Mouse (Mus musculus) small intestine, adult 2 months (tissue): ENCODE measurements around the gene Scn1b.

Source experiments
- CTCF ChIP-seq: fragments of 200-500 bp; IDR thresholded peaks from 2 replicates; pipeline ENCODE4 v1.5.1; 2012; ENCODE audit warnings: low read depth, mild to moderate bottlenecking, control low read depth, inconsistent platforms, low read length, moderate library complexity, mixed read lengths; ENCODE audit not compliant: insufficient replicate concordance, insufficient read length; ENCODE audit errors: extremely low read depth
- POLR2A ChIP-seq: fragments of 200-500 bp; IDR thresholded peaks from 2 replicates; pipeline ENCODE4 v1.6.1; 2012; ENCODE audit warnings: low read depth, mild to moderate bottlenecking, control low read depth, inconsistent platforms, low read length, moderate library complexity

GRCm38 (mm10) chr7:31070324-31070723 is 56.5 kb downstream of the Scn1b start:
- no peak for TF ChIP-seq CTCF
- TF ChIP-seq POLR2A: no peak
